Mouse (Mus musculus): ENCODE measurements around the gene Ltf.

DNA sequence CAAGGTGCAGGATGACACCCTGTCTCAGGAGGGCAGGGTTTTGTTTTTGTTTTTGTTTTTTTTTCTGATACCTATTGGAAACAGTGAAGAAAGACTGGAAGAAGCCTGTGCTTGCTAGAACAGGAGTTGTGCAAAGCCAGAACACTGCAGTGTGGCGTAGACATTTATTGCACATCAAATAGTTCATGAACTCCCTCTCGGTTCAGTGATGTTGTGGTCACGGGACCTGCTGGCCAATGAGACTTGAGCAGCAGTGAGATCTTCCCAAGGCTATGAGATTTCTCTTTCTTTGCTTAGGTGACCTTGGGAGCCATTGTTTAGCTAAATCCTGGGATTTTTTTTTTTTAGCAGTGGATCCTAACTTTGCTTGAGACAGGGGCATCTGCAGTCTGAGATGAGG is 31.0 kb upstream of the Ltf start:
- TF ChIP-seq POLR2A (IDR thresholded peaks at IDR 0.05; ENCODE audit: borderline replicate concordance, low read depth, low read length) (no peak), CTCF (IDR thresholded peaks at IDR 0.05; ENCODE audit: low read depth, low read length) (no peak)
